Mouse (Mus musculus) liver, embryonic 13.5 days (tissue): ENCODE measurements around the gene Tns1. TPM values are rescaled to one million over a fixed set of nuclear protein-coding genes. Genes with fewer than 3 reads are reported as not detected.
A peak's percentile ranks its signal among the peaks of the same experiment; 100 is the strongest.
"Not testable (repeated sequence)": the region's sequence is repeated elsewhere in the genome, so short reads cannot be mapped to it uniquely, and the experiment has no call there.

Experiments
- ATAC-seq: fragments of 200-750 bp; cut with Nextera tagmentation; 2 replicates; pipeline ENCODE4 v1.8.0; 2017; ENCODE audit warnings: low read depth, mild to moderate bottlenecking, moderate number of reproducible peaks, moderate library complexity
- DNase-seq: peaks from one replicate; pipeline ENCODE4 v3.0.0; 2022
- H3K27ac ChIP-seq: fragments of 300-500 bp; sonication (generic); 2 replicates; pipeline ENCODE4 v1.5.1; 2015; ENCODE audit warnings: moderate library complexity, mild to moderate bottlenecking, inconsistent platforms
- H3K27me3 ChIP-seq: fragments of 300-500 bp; sonication (generic); 2 replicates; pipeline ENCODE4 v1.6.1; 2015; ENCODE audit warnings: mild to moderate bottlenecking, inconsistent platforms
- H3K36me3 ChIP-seq: fragments of 300-500 bp; sonication (generic); 2 replicates; pipeline ENCODE4 v1.6.1; 2015; ENCODE audit warnings: mild to moderate bottlenecking, inconsistent platforms
- H3K4me1 ChIP-seq: fragments of 300-500 bp; sonication (generic); replicated peaks from 2 replicates; pipeline ENCODE4 v1.6.1; 2015; ENCODE audit warnings: inconsistent platforms
- H3K4me2 ChIP-seq: fragments of 300-500 bp; sonication (generic); 2 replicates; pipeline ENCODE4 v1.6.1; 2015; ENCODE audit warnings: inconsistent platforms, mild to moderate bottlenecking, moderate library complexity
- H3K4me3 ChIP-seq: fragments of 300-500 bp; sonication (generic); replicated peaks from 2 replicates; pipeline ENCODE4 v1.5.1; 2015; ENCODE audit warnings: mild to moderate bottlenecking, inconsistent platforms
- H3K9ac ChIP-seq: fragments of 300-500 bp; sonication (generic); 2 replicates; pipeline ENCODE4 v1.6.1; 2015; ENCODE audit warnings: mild to moderate bottlenecking, inconsistent platforms
- H3K9me3 ChIP-seq: fragments of 300-500 bp; sonication (generic); replicated peaks from 2 replicates; pipeline ENCODE4 v1.6.1; 2016; ENCODE audit warnings: inconsistent platforms
- WGBS: fragments of 180-500 bp; shearing (Covaris S2); methylation state at CpG from one replicate; pipeline ENCODE4 v1.1.7; 2015; ENCODE audit not compliant: insufficient replicate concordance; 5-methylcytosine and 5-hydroxymethylcytosine counted together
- polyA plus RNA-seq: library from polyadenylated mRNA; unstranded; fragments of >200 nt; fragmentation: Nextera tagmentation; extraction: Ambion mirVana; gene quantifications from 2 replicates; pipeline ENCODE4 v1.2.1, GENCODE M21; 2015

The Tns1 gene
- polyA plus RNA-seq, 1 experiment from 2014 or later: 11.7 TPM

- no peaks in the 10 kb centered on the region for H3K36me3 ChIP-seq
- 0 out of 2 replicates have a peak, but pooled peaks cover 2% of the 10 kb centered on the region for H3K4me1 ChIP-seq
- H3K27ac ChIP-seq: no peak overlapping the region
- H3K27me3 ChIP-seq: no peaks in the 10 kb centered on the region
- DNase-seq (peak; percentile 29), ATAC-seq (no peak)
- no peaks in the 10 kb centered on the region for H3K9me3 ChIP-seq
- WGBS: 17% methylated on average over 15 of the region's 16 CpGs
- H3K4me3 ChIP-seq: no peak overlapping the region
- H3K4me2 ChIP-seq: no peak overlapping the region
- no peak overlapping the region for H3K9ac ChIP-seq
These were observed 221.9 kb downstream of the Tns1 start for GRCm38 (mm10) chr1:73902171-73902991.

GRCm38 (mm10) chr1:73901496-73901899, 222.8 kb downstream of the Tns1 start:
- DNase-seq (peak; percentile 28), ATAC-seq (peak; percentile 43; the same call in 1 of the 2 replicates)
- Histone ChIP-seq H3K4me2 (no peak overlapping the region), H3K36me3 (no peaks in the 10 kb centered on the region), H3K4me3 (no peak overlapping the region), H3K27me3 (no peaks in the 10 kb centered on the region), H3K27ac (no peak overlapping the region), H3K9ac (no peak overlapping the region), H3K9me3 (no peaks in the 10 kb centered on the region), H3K4me1 (0 out of 2 replicates have a peak, but pooled peaks cover 2% of the 10 kb centered on the region)
- WGBS: 5% methylated on average over 3 of the region's 3 CpGs

- H3K9me3 ChIP-seq, H3K4me1 ChIP-seq, H3K4me3 ChIP-seq, H3K4me2 ChIP-seq, H3K27ac ChIP-seq, H3K9ac ChIP-seq, ATAC-seq, DNase-seq, H3K36me3 ChIP-seq, H3K27me3 ChIP-seq: not testable (repeated sequence)
- WGBS: 79% methylated on average over 6 of the region's 6 CpGs
These were observed 228.8 kb downstream of the Tns1 start for GRCm38 (mm10) chr1:73895451-73895850.

GRCm38 (mm10) chr1:73880731-73881130, 243.5 kb downstream of the Tns1 start:
- Histone ChIP-seq H3K4me2 (no peak overlapping the region), H3K9ac (no peak overlapping the region), H3K9me3 (no peaks in the 10 kb centered on the region), H3K4me1 (no peaks in the 10 kb centered on the region), H3K4me3 (no peak overlapping the region), H3K36me3 (no peaks in the 10 kb centered on the region), H3K27ac (no peak overlapping the region), H3K27me3 (no peaks in the 10 kb centered on the region)
- no peak for ATAC-seq
- no peak for DNase-seq

- H3K27me3 ChIP-seq: no peaks in the 10 kb centered on the region
- H3K4me1 ChIP-seq: no peaks in the 10 kb centered on the region
- DNase-seq: no peak
- no peak for ATAC-seq
- no peaks in the 10 kb centered on the region for H3K36me3 ChIP-seq
- H3K9me3 ChIP-seq: no peaks in the 10 kb centered on the region
- 17% methylated on average over 1 of the region's 1 CpGs for WGBS
- no peak overlapping the region for H3K27ac ChIP-seq
- H3K4me2 ChIP-seq: no peak overlapping the region
- H3K9ac ChIP-seq: no peak overlapping the region
- no peak overlapping the region for H3K4me3 ChIP-seq
These were observed 248.5 kb downstream of the Tns1 start for GRCm38 (mm10) chr1:73875676-73876218.

- Histone ChIP-seq H3K9ac (no peak overlapping the region), H3K4me1 (no peaks in the 10 kb centered on the region), H3K36me3 (no peaks in the 10 kb centered on the region), H3K27ac (no peak overlapping the region), H3K4me3 (no peak overlapping the region), H3K27me3 (no peaks in the 10 kb centered on the region), H3K4me2 (no peak overlapping the region), H3K9me3 (no peaks in the 10 kb centered on the region)
- DNase-seq (no peak), ATAC-seq (no peak)
- 71% methylated on average over 3 of the region's 3 CpGs for WGBS
These were observed 259.9 kb downstream of the Tns1 start for GRCm38 (mm10) chr1:73864314-73864713.

- H3K9ac ChIP-seq: no peak overlapping the region
- H3K36me3 ChIP-seq: no peaks in the 10 kb centered on the region
- no peaks in the 10 kb centered on the region for H3K27me3 ChIP-seq
- 26% methylated on average over 11 of the region's 11 CpGs for WGBS
- H3K4me1 ChIP-seq: no peaks in the 10 kb centered on the region
- H3K9me3 ChIP-seq: no peaks in the 10 kb centered on the region
- peak overlapping the region; percentile 28; the same call in 1 of the 2 replicates for H3K4me2 ChIP-seq
- ATAC-seq (no peak), DNase-seq (no peak)
- no peak overlapping the region for H3K27ac ChIP-seq
- no peak overlapping the region for H3K4me3 ChIP-seq
These were observed 261.2 kb downstream of the Tns1 start for GRCm38 (mm10) chr1:73863074-73863431.

GRCm38 (mm10) chr1:73862323-73863073, 261.8 kb downstream of the Tns1 start:
- Histone ChIP-seq H3K4me1 (no peaks in the 10 kb centered on the region), H3K36me3 (no peaks in the 10 kb centered on the region), H3K4me3 (no peak overlapping the region), H3K27me3 (no peaks in the 10 kb centered on the region), H3K9ac (no peak overlapping the region), H3K27ac (no peak overlapping the region), H3K9me3 (no peaks in the 10 kb centered on the region), H3K4me2 (peak overlapping the region; percentile 28; the same call in 1 of the 2 replicates)
- peak; percentile 41; the same call in 1 of the 2 replicates for ATAC-seq
- peak; percentile 10 for DNase-seq
- WGBS: 19% methylated on average over 15 of the region's 15 CpGs

- 61% methylated on average over 3 of the region's 3 CpGs for WGBS
- Histone ChIP-seq H3K4me3 (no peak overlapping the region), H3K9ac (no peak overlapping the region), H3K27ac (no peak overlapping the region), H3K4me1 (no peaks in the 10 kb centered on the region), H3K36me3 (no peaks in the 10 kb centered on the region), H3K27me3 (no peaks in the 10 kb centered on the region), H3K4me2 (no peak overlapping the region), H3K9me3 (no peaks in the 10 kb centered on the region)
- ATAC-seq: no peak
- no peak for DNase-seq
These were observed 263.8 kb downstream of the Tns1 start for GRCm38 (mm10) chr1:73860421-73860820.
